8 mouse cellular contexts compared by ENCODE assay signal in genomic region chr2:72637881-72638620, GRCm38 (mm10).
A peak's percentile ranks its signal among the peaks of the same experiment; 100 is the strongest.
DNase-seq lines count a peak whose midpoint lies in the region; ATAC-seq and TF ChIP-seq lines count a peak whose summit lies in the region.
"Had no signal": no experiment of that assay in that cellular context is flagged by ENCODE, and none has a peak within 500 bp of the region (broad histone marks: within the 10 kb centered on the region; RNA-seq: fewer than 3 reads in every experiment).

No protein-coding gene starts in this region.

- TF ChIP-seq CTCF in left cerebral cortex, adult 2 months (IDR thresholded peaks at IDR 0.05): peak; percentile 45
- peak in 1 of 3 experiments; percentile 21; a peak in 1 of 6 replicates for TF ChIP-seq CTCF in MEL (IDR thresholded peaks at IDR 0.05 in 2 of 3, conservative IDR thresholded peaks at IDR 0.05 in 1 of 3; ENCODE audit: control insufficient read depth in 1 of 3, insufficient read depth in 1 of 3, low read depth in 2 of 3, low read length in 3 of 3, poor library complexity in 1 of 3, severe bottlenecking in 1 of 3)

- peak; percentile 77 for ATAC-seq in midbrain, embryonic 13.5 days
- no peak for ATAC-seq in granulocyte monocyte progenitor cell, adult 5-6 weeks (replicated peaks; ENCODE audit: poor library complexity, severe bottlenecking)

- no peak overlapping the region for H3K9ac ChIP-seq in MEL (ENCODE audit: control insufficient read depth, low read depth, low read length, poor library complexity, severe bottlenecking)
- no peak overlapping the region for H3K9ac ChIP-seq in midbrain, embryonic 13.5 days (replicated peaks)

- no peak overlapping the region for H3K27ac ChIP-seq in left cerebral cortex, adult 2 months
- no peak overlapping the region for H3K27ac ChIP-seq in MEL (ENCODE audit: control insufficient read depth, low read depth, low read length)
- H3K27ac ChIP-seq in midbrain, embryonic 13.5 days: peak overlapping the region; percentile 51; the same call in 1 of the 2 replicates

- no peak for DNase-seq in left cerebral cortex, adult 2 months (ENCODE audit: extremely low spot score in 1 of 2, low spot score in 2 of 2)
- no peak for DNase-seq in left cerebral cortex, adult 11 months (ENCODE audit: low spot score)
- no peak for DNase-seq in MEL (ENCODE audit: low read depth, low spot score)
- DNase-seq in embryo, embryonic 11 days: peak; percentile 63
- no peak for DNase-seq in urinary bladder, postnatal 4 days (ENCODE audit: low spot score in 2 of 2)
- DNase-seq: thymus, adult 2 months had no signal

- no peaks in the 10 kb centered on the region for H3K36me3 ChIP-seq in MEL (ENCODE audit: control insufficient read depth in 1 of 2, insufficient read depth in 2 of 2, low read length in 2 of 2)
- H3K36me3 ChIP-seq in midbrain, embryonic 13.5 days: no peaks in the 10 kb centered on the region

- WGBS in midbrain, embryonic 13.5 days: 37% methylated on average over 9 of the region's 9 CpGs

- no peak overlapping the region for H3K4me2 ChIP-seq in midbrain, embryonic 13.5 days (replicated peaks)

- TF ChIP-seq EP300 in MEL (IDR thresholded peaks at IDR 0.05; ENCODE audit: low read depth in 1 of 2, low read length in 2 of 2): no peak

- no peaks in the 10 kb centered on the region for H3K9me3 ChIP-seq in MEL (replicated peaks; ENCODE audit: insufficient read depth, low read length)
- no peaks in the 10 kb centered on the region for H3K9me3 ChIP-seq in midbrain, embryonic 13.5 days

- TF ChIP-seq RAD21 in MEL (IDR thresholded peaks at IDR 0.05; ENCODE audit: low read depth, low read length): peak; percentile 34

- no peak for TF ChIP-seq POLR2A in MEL (IDR thresholded peaks at IDR 0.05; ENCODE audit: control insufficient read depth in 1 of 2, insufficient read depth in 1 of 2, low read depth in 1 of 2, low read length in 2 of 2, poor library complexity in 1 of 2)

- intact Hi-C loops in left cerebral cortex, adult 2 months (cut with DNase I): loop anchor here (10.0 kb wide), 2 partner anchors 337 to 437 kb away; no protein-coding TSS in a partner anchor

- H3K27me3 ChIP-seq in MEL (ENCODE audit: control insufficient read depth in 1 of 2, insufficient read depth in 2 of 2, low read length in 2 of 2): peaks cover 0 to 3% of the 10 kb centered on the region in 2 experiments
- peaks cover 16% of the 10 kb centered on the region for H3K27me3 ChIP-seq in midbrain, embryonic 13.5 days

- H3K79me2 ChIP-seq in MEL (ENCODE audit: control insufficient read depth, insufficient read depth, low read length, poor library complexity): no peaks in the 10 kb centered on the region

- H3K4me1 ChIP-seq in MEL (ENCODE audit: control insufficient read depth in 1 of 2, insufficient read depth in 2 of 2, low read length in 2 of 2): no peaks in the 10 kb centered on the region
- H3K4me1 ChIP-seq in midbrain, embryonic 13.5 days (replicated peaks): peaks cover 28% of the 10 kb centered on the region

- no peak overlapping the region for H3K4me3 ChIP-seq in left cerebral cortex, adult 2 months
- H3K4me3 ChIP-seq in MEL (ENCODE audit: control insufficient read depth in 1 of 2, insufficient read depth in 1 of 2, low read depth in 2 of 2, low read length in 2 of 2): no peak overlapping the region
- no peak overlapping the region for H3K4me3 ChIP-seq in midbrain, embryonic 13.5 days (replicated peaks)

TF ChIP-seq in MEL, 35 proteins besides CTCF, POLR2A, EP300 and RAD21:
- TF ChIP-seq ZC3H11A (IDR thresholded peaks at IDR 0.05; ENCODE audit: low read depth, low read length) (0 out of 2 replicates have a peak, but pooled peaks have one; percentile 4), SMC3 (IDR thresholded peaks at IDR 0.05; ENCODE audit: low read depth, low read length) (peak; percentile 23; the same call in 1 of the 2 replicates), JUND (IDR thresholded peaks at IDR 0.05; ENCODE audit: low read depth, low read length) (no peak)
